Mouse (Mus musculus): ENCODE measurements around the gene Spsb4. TPM values are rescaled to one million over a fixed set of nuclear protein-coding genes. Genes with fewer than 3 reads are reported as not detected.

Gene Spsb4
- total and polyA plus RNA-seq, 3 experiments, result not detected

GRCm38 (mm10) chr9:97002654-97003053 lies 16.0 kb downstream of the Spsb4 start:
- DNase-seq (ENCODE audit: low read depth, low spot score), result no peak
- Histone ChIP-seq H3K9me3 (replicated peaks; ENCODE audit: insufficient read depth, low read length) (no peaks in the 10 kb centered on the region), H3K36me3 (ENCODE audit: control insufficient read depth in 1 of 2, insufficient read depth in 2 of 2, low read length in 2 of 2) (no peaks in the 10 kb centered on the region), H3K27me3 (ENCODE audit: control insufficient read depth in 1 of 2, insufficient read depth in 2 of 2, low read length in 2 of 2) (no peaks in the 10 kb centered on the region), H3K27ac (ENCODE audit: control insufficient read depth, low read depth, low read length) (no peak overlapping the region), H3K4me3 (ENCODE audit: control insufficient read depth in 1 of 2, insufficient read depth in 1 of 2, low read depth in 2 of 2, low read length in 2 of 2) (no peak overlapping the region), H3K4me1 (ENCODE audit: control insufficient read depth in 1 of 2, insufficient read depth in 2 of 2, low read length in 2 of 2) (no peaks in the 10 kb centered on the region), H3K9ac (ENCODE audit: control insufficient read depth, low read depth, low read length, poor library complexity, severe bottlenecking) (no peak overlapping the region), H3K79me2 (ENCODE audit: control insufficient read depth, insufficient read depth, low read length, poor library complexity) (no peaks in the 10 kb centered on the region)
- TF ChIP-seq USF2 (IDR thresholded peaks at IDR 0.05; ENCODE audit: borderline replicate concordance in 1 of 2, insufficient read depth in 1 of 2, low read depth in 1 of 2, low read length in 2 of 2) (no peak), BHLHE40 (IDR thresholded peaks at IDR 0.05; ENCODE audit: borderline replicate concordance, low read depth, low read length) (no peak), SMC3 (IDR thresholded peaks at IDR 0.05; ENCODE audit: low read depth, low read length) (no peak), ELF1 (IDR thresholded peaks at IDR 0.05; ENCODE audit: low read depth, low read length) (no peak), ZC3H11A (IDR thresholded peaks at IDR 0.05; ENCODE audit: low read depth, low read length) (no peak), MYC (IDR thresholded peaks at IDR 0.05; ENCODE audit: low read depth, low read length) (no peak), MXI1 (IDR thresholded peaks at IDR 0.05; ENCODE audit: low read depth, low read length) (no peak)

- DNase-seq (ENCODE audit: low read depth, low spot score), result no peak
- Histone ChIP-seq H3K4me3 (ENCODE audit: control insufficient read depth in 1 of 2, insufficient read depth in 1 of 2, low read depth in 2 of 2, low read length in 2 of 2) (no peak overlapping the region), H3K4me1 (ENCODE audit: control insufficient read depth in 1 of 2, insufficient read depth in 2 of 2, low read length in 2 of 2) (no peaks in the 10 kb centered on the region), H3K9ac (ENCODE audit: control insufficient read depth, low read depth, low read length, poor library complexity, severe bottlenecking) (no peak overlapping the region), H3K36me3 (ENCODE audit: control insufficient read depth in 1 of 2, insufficient read depth in 2 of 2, low read length in 2 of 2) (no peaks in the 10 kb centered on the region), H3K9me3 (replicated peaks; ENCODE audit: insufficient read depth, low read length) (no peaks in the 10 kb centered on the region), H3K27me3 (ENCODE audit: control insufficient read depth in 1 of 2, insufficient read depth in 2 of 2, low read length in 2 of 2) (no peaks in the 10 kb centered on the region), H3K27ac (ENCODE audit: control insufficient read depth, low read depth, low read length) (no peak overlapping the region), H3K79me2 (ENCODE audit: control insufficient read depth, insufficient read depth, low read length, poor library complexity) (no peaks in the 10 kb centered on the region)
- TF ChIP-seq SIN3A (IDR thresholded peaks at IDR 0.05; ENCODE audit: low read length), result no peak
- TF ChIP-seq BHLHE40 (IDR thresholded peaks at IDR 0.05; ENCODE audit: borderline replicate concordance, low read depth, low read length), result no peak
- TF ChIP-seq HCFC1 (IDR thresholded peaks at IDR 0.05; ENCODE audit: low read depth, low read length), result no peak
- TF ChIP-seq MAX (IDR thresholded peaks at IDR 0.05; ENCODE audit: low read length), result no peak
- TF ChIP-seq UBTF (IDR thresholded peaks at IDR 0.05; ENCODE audit: borderline replicate concordance, insufficient read depth, low read depth, low read length), result no peak
- no peak for TF ChIP-seq ZKSCAN1 (IDR thresholded peaks at IDR 0.05; ENCODE audit: low read depth, low read length)
- TF ChIP-seq TAL1 (IDR thresholded peaks at IDR 0.05; ENCODE audit: low read length), result no peak
- TF ChIP-seq RAD21 (IDR thresholded peaks at IDR 0.05; ENCODE audit: low read depth, low read length), result no peak
- no peak for TF ChIP-seq MAZ (IDR thresholded peaks at IDR 0.05; ENCODE audit: low read depth, low read length)
- TF ChIP-seq CTCF (IDR thresholded peaks at IDR 0.05 in 2 of 3, conservative IDR thresholded peaks at IDR 0.05 in 1 of 3; ENCODE audit: control insufficient read depth in 1 of 3, insufficient read depth in 1 of 3, low read depth in 2 of 3, low read length in 3 of 3, poor library complexity in 1 of 3, severe bottlenecking in 1 of 3), result no peak
- no peak for TF ChIP-seq EP300 (IDR thresholded peaks at IDR 0.05; ENCODE audit: low read depth in 1 of 2, low read length in 2 of 2)
- no peak for TF ChIP-seq ZMIZ1 (IDR thresholded peaks at IDR 0.05; ENCODE audit: low read depth, low read length)
- no peak for TF ChIP-seq KAT2A (conservative IDR thresholded peaks at IDR 0.05; ENCODE audit: low read depth, low read length)
- TF ChIP-seq CHD1 (IDR thresholded peaks at IDR 0.05; ENCODE audit: low read depth, low read length), result no peak
- TF ChIP-seq POLR2AphosphoS5 (IDR thresholded peaks at IDR 0.05; ENCODE audit: borderline replicate concordance, low read depth, low read length), result no peak
- no peak for TF ChIP-seq MXI1 (IDR thresholded peaks at IDR 0.05; ENCODE audit: low read depth, low read length)
These were observed 16.6 kb downstream of the Spsb4 start for GRCm38 (mm10) chr9:97002025-97002424.

Measured in MEL (cell line).